Mouse (Mus musculus) liver, adult 2 months (tissue): ENCODE results near the gene Nat9.

Experiments
- CTCF ChIP-seq: fragments of 200-500 bp; IDR thresholded peaks from 2 replicates; pipeline ENCODE4 v1.5.1; 2011; ENCODE audit warnings: low read depth, low read length, control low read depth
- POLR2A ChIP-seq: fragments of 200-500 bp; IDR thresholded peaks from 2 replicates; pipeline ENCODE4 v1.6.1; 2011; ENCODE audit warnings: low read length, control low read depth; ENCODE audit not compliant: insufficient read depth; ENCODE audit errors: extremely low read depth

DNA sequence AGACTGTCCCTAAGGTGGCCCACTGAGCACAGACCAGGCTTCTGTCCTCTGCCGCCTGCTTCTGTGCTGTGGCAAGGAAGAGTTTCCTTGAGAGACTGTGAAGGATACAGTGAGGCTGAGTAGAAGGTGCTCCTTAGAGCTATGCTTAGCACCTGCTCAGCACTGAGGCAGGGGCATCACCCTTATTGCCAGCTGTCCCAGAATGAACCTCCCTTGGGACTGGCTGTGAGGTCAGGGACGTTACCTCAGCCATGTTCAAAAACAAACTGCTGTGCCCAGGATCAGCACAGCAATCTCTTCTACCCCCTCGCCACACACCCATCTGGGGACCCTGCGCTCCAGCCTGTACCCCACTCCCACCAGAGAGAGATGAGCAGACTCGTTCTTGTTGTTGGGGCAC, 45.2 kb upstream of the Nat9 start:
- TF ChIP-seq CTCF = no peak
- no peak for TF ChIP-seq POLR2A
